Mouse (Mus musculus) B cell, adult 2 months (primary cell): ENCODE data around the gene Ranbp10.
A peak's percentile ranks its signal among the peaks of the same experiment; 100 is the strongest.
"Not testable (repeated sequence)": the region's sequence is repeated elsewhere in the genome, so short reads cannot be mapped to it uniquely, and the experiment has no call there.

Experiments
- DNase-seq, 2 experiments: peaks; one replicate each; pipeline ENCODE4 v3.0.0; 2022

Gene Ranbp10

GRCm38 (mm10) chr8:105833740-105834139 is 6.6 kb upstream of the Ranbp10 start:
- not testable (repeated sequence) for DNase-seq

DNA sequence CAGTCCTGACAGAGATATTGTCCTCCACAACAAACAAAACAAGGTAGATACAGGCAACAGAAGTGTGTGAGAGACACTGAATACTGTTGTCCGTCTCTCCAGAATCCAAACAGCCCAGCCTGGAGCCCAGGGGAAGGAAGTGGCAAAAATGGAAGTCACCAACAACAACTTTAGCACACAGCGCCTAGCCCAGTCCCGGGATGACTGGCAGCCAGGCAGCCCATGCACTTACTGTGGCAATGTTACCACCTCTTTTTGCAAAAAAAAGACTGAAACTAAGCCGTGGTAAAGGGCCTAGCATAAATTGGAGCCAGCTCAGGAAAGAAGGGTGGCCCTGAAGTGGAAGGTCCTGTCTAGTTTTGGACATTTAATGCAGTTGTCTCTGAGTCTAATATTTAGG is 771 bp downstream of the Ranbp10 start:
- DNase-seq, result no peak

GRCm38 (mm10) chr8:105825506-105825905 is 1.6 kb downstream of the Ranbp10 start:
- DNase-seq, result no peak

DNA sequence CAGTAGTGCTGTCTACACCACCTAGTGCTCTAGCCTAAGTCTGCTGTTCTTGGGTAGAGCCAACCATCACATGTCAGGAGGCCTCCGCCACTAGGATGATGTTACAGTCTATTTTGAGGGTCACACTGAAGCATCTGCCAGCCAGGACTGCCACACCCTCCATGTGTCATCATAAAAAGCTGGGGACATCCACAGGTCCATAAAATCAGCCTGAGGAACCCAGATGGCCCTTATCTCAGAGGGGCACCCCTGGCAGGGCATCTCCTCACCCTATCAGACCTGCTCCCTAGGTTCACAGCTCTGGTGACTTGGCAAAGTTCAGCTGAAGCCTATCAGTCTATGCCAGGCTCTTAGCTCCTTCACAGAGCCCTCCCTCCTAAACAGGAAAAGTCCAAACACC is 6.2 kb downstream of the Ranbp10 start:
- no peak for DNase-seq

GRCm38 (mm10) chr8:105819659-105820058 is 7.5 kb downstream of the Ranbp10 start:
- DNase-seq, result no peak

DNA sequence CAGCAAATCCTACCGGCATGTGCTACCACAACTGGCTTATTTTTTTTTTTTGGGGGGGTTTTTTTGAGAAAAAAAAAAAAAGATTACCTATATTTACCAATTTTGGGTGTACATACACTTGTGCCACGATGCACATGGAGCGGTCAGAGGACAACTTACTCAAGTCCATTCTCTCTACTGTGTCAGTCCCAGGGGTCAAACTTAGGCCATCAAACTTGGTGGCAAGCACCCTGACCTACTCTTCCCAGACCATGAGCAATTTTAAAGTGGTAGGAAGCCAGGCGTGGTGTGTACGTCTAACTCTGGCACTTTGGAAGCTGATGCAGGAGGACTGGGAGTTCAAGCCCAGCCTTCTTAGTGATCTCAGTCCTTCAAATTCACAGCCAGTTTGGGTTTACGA is 13.9 kb downstream of the Ranbp10 start:
- DNase-seq, result no peak

DNA sequence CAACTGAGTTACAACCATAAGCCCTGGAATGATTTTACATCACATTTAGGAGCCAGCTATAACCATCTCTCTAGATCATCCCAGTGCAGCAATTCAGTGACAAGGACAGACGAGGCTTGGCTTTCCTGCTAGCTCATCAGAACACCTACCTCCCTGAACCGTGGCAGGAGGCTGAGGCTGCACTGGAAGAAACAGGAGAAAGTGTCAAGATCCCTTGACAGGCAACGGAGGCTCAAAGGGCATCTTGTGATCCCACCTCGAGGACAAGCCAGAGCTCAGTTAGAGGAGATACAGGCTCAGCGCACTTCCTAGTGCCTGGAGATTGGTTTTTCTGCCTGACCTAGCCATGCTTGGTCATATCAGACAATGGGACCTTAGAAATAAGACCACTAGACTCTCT is 14.6 kb downstream of the Ranbp10 start:
- no peak for DNase-seq

- no peak for DNase-seq
These were observed 15.6 kb downstream of the Ranbp10 start for GRCm38 (mm10) chr8:105811543-105811942.

DNA sequence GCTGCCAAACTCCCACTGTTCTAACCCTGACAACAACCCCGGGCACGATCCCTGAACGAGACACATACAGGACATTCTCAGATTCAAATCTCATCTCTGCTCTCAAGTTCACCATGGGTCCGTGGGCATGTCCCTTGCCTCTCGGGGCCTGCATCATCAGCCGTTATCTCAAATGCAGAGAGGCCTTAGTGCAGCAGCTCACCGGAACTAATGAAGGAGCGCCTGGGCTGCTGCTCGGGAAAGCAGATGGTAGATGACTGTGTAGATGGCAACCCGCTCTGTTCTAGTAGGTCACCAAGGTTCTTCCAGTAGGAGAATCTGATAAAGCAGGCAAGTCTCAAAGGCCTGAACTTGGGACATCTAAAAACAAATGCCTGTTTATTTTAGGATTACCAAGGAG is 16.1 kb downstream of the Ranbp10 start:
- DNase-seq, result no peak

DNA sequence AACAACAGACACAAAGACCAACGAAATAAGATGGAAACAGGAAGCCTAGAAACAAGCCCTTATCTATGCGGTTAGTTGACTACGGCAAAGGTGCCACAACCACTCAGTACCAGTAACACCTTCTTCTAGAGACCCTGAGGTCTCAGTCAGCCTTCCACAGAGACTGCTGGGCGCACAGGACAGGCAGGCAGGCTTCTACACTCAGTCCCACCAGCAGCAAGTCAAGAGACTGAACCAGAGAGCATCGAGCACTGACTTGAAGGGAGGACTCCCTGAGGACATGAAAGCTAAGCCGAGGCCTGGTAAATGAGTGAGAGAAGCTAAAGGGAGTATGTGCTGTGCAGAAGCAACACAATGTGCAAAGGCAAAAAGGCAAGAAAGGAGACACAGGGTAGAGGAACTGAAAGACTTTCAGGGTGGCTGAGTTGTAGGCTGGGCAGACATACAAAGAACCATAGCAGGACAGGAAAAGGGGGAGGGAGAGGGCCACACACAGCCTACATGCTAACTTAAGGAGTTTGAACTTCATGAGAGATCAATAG is 16.8 kb downstream of the Ranbp10 start:
- peak; percentile 44 to 50 for DNase-seq

DNA sequence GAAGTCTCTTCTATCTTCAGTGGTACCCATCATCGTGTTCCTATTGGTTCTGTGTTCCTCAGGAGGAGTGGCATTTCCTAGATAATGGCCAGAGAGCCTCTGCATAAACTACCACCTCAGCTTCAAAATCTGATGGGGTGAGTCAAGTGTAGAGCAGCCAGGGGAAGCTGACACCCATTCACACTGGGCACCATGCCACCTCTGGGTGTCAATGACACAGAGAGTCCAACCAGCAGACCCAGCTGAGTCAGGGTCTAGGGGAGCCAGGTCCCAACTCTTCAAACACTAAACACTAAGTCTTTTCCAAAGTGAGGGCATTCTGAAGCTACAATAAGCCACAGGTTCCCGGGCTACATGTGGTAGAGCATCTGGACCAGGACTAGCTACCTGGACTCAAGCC is 18.7 kb downstream of the Ranbp10 start:
- no peak for DNase-seq

DNA sequence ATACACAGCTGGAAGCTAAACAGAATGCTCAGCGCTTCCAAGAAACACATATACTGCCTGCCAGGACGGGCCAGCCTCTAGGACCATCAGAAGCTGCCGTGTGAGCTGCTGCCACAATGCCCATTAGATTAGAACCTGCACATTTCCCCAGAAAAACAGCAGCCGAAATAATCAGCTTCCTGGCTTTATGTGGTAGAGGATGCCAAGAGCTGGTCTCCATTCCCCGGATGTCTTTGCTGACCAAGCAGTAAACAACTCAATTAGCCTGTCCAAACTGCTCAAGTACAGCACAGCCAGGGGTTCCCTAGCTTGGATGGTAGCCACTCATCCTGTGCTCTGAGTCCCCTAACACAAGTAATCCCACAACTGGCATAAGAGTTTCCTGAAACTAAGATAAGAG is 19.4 kb downstream of the Ranbp10 start:
- no peak for DNase-seq

- no peak for DNase-seq
These were observed 21.2 kb downstream of the Ranbp10 start for GRCm38 (mm10) chr8:105805964-105806363.

DNA sequence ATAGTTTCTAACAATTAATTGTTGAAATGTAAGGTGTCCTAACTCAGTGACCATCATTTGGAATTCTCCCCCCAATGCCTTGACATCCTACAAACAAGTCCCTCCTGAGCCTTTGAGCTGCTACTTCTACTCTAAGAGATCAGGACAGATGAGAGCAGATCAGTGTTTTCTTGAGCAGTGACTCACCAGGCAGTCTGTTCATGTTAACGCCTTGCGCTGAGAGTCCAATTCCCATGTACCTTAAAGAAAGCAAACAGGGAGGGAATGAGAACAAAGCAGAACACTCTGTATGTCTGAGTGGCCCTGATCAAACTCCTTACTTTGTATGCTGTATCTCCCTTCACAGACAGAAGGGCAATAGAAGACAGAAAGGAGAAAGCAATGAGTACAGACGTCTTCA is 21.8 kb downstream of the Ranbp10 start:
- DNase-seq, result no peak

DNA sequence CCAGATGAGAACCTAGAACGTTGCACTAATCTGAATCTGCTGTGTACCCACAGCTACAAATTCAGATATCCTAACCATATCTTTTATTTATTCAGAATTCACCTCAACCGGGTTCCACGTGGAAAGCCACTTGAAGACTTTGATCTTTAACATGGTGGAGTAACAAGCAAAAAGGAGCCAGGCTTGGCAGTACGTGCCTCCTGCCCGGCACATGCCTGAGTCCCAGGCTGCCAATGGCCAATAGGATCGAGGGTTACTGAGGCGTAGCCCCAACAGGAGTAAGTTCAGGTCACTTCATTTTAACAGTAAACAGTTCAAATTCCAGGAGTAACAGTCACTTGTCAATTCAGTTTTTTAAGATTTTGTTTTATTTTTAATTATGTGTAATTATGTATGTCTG is 22.4 kb downstream of the Ranbp10 start:
- DNase-seq, result no peak

DNA sequence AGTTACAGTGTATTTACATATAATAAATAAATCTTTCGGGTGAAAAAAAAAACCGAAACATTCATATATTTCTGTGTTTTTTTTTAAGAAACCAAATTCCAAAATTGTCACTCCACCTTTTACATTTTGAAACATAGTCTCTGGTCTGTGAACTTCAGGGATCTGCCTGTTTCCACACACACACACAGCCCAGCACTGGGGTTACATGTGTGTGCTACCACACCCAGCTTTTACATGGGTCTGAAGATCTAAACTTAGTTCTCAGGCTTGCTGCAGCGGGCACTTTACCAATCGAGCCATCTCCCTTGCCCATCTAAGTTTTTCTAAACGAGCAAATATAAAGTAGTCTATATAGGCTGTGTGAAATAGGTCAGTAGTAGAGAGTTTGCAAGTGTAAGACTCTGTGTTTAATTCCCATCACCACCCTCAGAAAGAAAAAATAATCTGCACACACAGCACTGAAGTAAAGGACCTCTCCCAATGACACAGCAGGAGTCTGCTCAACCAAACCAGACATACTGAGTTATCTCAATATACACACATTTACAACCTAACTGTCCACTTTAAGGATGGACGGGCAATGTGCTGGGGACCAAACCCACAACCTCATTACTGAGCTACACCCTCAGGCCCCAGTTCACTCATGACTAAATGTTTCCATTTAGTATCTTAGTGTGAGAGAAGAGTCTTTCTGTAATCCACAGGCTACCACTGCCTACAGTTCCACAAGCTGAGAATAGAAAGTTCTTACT is 25.8 kb downstream of the Ranbp10 start:
- no peak for DNase-seq

GRCm38 (mm10) chr8:105799091-105799812 is 27.9 kb downstream of the Ranbp10 start:
- no peak for DNase-seq

GRCm38 (mm10) chr8:105798408-105798807 is 28.7 kb downstream of the Ranbp10 start:
- no peak for DNase-seq

DNA sequence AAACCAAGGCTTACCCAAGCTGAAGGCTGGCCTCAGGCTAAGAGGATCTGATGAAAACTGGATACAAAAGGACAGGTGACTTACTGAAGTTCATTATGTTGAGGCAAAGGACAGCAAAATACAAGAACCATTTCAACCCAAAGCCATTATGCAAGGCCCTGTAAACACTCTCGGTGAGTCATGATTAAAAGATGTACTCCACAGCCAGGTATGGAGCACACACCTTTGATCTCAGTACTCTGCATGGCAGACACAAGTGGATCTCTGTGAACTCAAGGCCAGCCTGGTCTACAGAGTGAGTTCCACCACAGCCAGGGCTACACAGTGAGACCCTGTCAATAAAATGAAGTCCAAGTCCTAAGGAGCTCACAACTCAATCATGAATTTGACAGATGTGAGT is 31.4 kb downstream of the Ranbp10 start:
- no peak for DNase-seq

- no peak for DNase-seq
These were observed 33.0 kb downstream of the Ranbp10 start for GRCm38 (mm10) chr8:105794009-105794598.

DNA sequence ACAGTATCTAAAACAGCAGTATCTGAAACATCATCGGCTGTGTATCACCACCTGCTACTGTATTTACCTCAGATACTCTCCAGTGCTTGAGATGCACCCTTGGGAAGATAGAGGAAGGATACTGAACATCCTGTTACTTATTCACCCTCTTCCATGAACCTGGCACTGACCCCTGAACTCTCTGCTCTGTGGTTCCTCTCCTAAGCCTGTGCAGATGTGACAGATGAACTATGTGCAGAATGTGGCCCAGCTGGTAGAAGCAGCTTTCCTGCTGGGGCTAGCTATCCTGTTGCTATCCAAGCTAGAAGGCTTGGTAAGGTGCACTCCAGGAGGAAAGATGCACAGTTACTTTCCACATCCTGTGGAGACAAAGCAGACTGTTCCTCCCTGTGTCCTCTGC is 33.8 kb downstream of the Ranbp10 start:
- DNase-seq, result no peak

GRCm38 (mm10) chr8:105789626-105790025 is 37.5 kb downstream of the Ranbp10 start:
- DNase-seq, result no peak

- DNase-seq, result no peak
These were observed 38.2 kb downstream of the Ranbp10 start for GRCm38 (mm10) chr8:105788927-105789326.

GRCm38 (mm10) chr8:105788241-105788640 is 38.9 kb downstream of the Ranbp10 start:
- DNase-seq, result peak; percentile 77 to 83
